Mouse (Mus musculus) gonadal fat pad, adult 2 months (tissue): ENCODE data around the gene Rnasel. TPM values are rescaled to one million over a fixed set of nuclear protein-coding genes. Genes with fewer than 3 reads are reported as not detected.
"Not testable (repeated sequence)": the region's sequence is repeated elsewhere in the genome, so short reads cannot be mapped to it uniquely, and the experiment has no call there.

Experiments used
- DNase-seq: peaks from one replicate; pipeline ENCODE4 v3.0.0-alpha.2; 2012; ENCODE audit warnings: low read depth
- polyA plus RNA-seq: library from polyadenylated mRNA; depleted of rRNA; stranded (reverse); fragments of >200 nt; gene quantifications from 2 replicates; pipeline ENCODE4 v1.2.3, GENCODE M21; 2012; rRNA removed

Gene Rnasel
- polyA plus RNA-seq, 1 experiment = 8.7 TPM

- not testable (repeated sequence) for DNase-seq
Observed at GRCm38 (mm10) chr1:153769571-153769970, 20.3 kb downstream of the Rnasel start.

GRCm38 (mm10) chr1:153769998-153770775, 21.0 kb downstream of the Rnasel start:
- DNase-seq = no peak

GRCm38 (mm10) chr1:153770776-153771167, 21.5 kb downstream of the Rnasel start:
- no peak for DNase-seq

- no peak for DNase-seq
Observed at GRCm38 (mm10) chr1:153775174-153775573, 25.9 kb downstream of the Rnasel start.

GRCm38 (mm10) chr1:153776257-153776656, 27.0 kb downstream of the Rnasel start:
- no peak for DNase-seq

- no peak for DNase-seq
Observed at GRCm38 (mm10) chr1:153778205-153778604, 29.0 kb downstream of the Rnasel start.

- no peak for DNase-seq
Observed at GRCm38 (mm10) chr1:153783339-153783738, 34.1 kb downstream of the Rnasel start.

- no peak for DNase-seq
Observed at GRCm38 (mm10) chr1:153785608-153786007, 36.4 kb downstream of the Rnasel start.

- DNase-seq = no peak
Observed at GRCm38 (mm10) chr1:153790708-153791107, 41.5 kb downstream of the Rnasel start.

- no peak for DNase-seq
Observed at GRCm38 (mm10) chr1:153794241-153794640, 45.0 kb downstream of the Rnasel start.

GRCm38 (mm10) chr1:153802691-153803090, 53.5 kb downstream of the Rnasel start:
- DNase-seq = no peak

- DNase-seq = no peak
Observed at GRCm38 (mm10) chr1:153803530-153803929, 54.3 kb downstream of the Rnasel start.

GRCm38 (mm10) chr1:153807390-153807993, 58.3 kb downstream of the Rnasel start:
- no peak for DNase-seq

Other genes with a start within 250 kb of the Rnasel start
- gene Npl, start 199.4 kb upstream of the Rnasel start, polyA plus RNA-seq = 13.2 and 19.9 TPM in 2 replicates
- gene Rgs8, start 96.4 kb upstream of the Rnasel start, polyA plus RNA-seq = 0.01 TPM in 1 of 2 replicates, not detected in the other
- 1.1 and 1.6 TPM in 2 replicates for gene Rgs16, start 9.1 kb upstream of the Rnasel start, polyA plus RNA-seq
- 0.76 and 1.2 TPM in 2 replicates for gene Rgsl1, start 94.7 kb downstream of the Rnasel start, polyA plus RNA-seq
- 251 and 406 TPM in 2 replicates for gene Teddm1b, start 124.9 kb downstream of the Rnasel start, polyA plus RNA-seq
- 1,422 and 1,881 TPM in 2 replicates for gene Teddm1a, start 142.3 kb downstream of the Rnasel start, polyA plus RNA-seq
- gene Glul, start 150.5 kb downstream of the Rnasel start, polyA plus RNA-seq = 1,893 and 2,796 TPM in 2 replicates
- gene Teddm2, start 150.8 kb downstream of the Rnasel start, polyA plus RNA-seq = 1,587 and 1,994 TPM in 2 replicates